Mouse (Mus musculus): Measurements from ENCODE around the gene Ces2f.
"Not testable (repeated sequence)": the region's sequence is repeated elsewhere in the genome, so short reads cannot be mapped to it uniquely, and the experiment has no call there.

Ces2f gene

GRCm38 (mm10) chr8:104947056-104947455 lies at the start of gene Ces2f:
TSS of gene Ces2f (plus strand) at chr8:104947356.
- no peak for DNase-seq

GRCm38 (mm10) chr8:104901746-104902145 lies 45.4 kb upstream of the Ces2f start:
- no peak for DNase-seq

GRCm38 (mm10) chr8:104907111-104907510 lies 40.0 kb upstream of the Ces2f start:
- DNase-seq: no peak

GRCm38 (mm10) chr8:104909021-104909420 lies 38.1 kb upstream of the Ces2f start:
- peak; percentile 55 for DNase-seq

GRCm38 (mm10) chr8:104909651-104910050 lies 37.5 kb upstream of the Ces2f start:
- not testable (repeated sequence) for DNase-seq

GRCm38 (mm10) chr8:104925972-104926596 lies 21.1 kb upstream of the Ces2f start, which contains the start of gene Ces2e:
TSS of gene Ces2e (plus strand) at chr8:104926260.
- peak; percentile 34 for DNase-seq

GRCm38 (mm10) chr8:104927301-104927700 lies 19.9 kb upstream of the Ces2f start:
- DNase-seq: no peak

GRCm38 (mm10) chr8:104944665-104945064 lies 2.5 kb upstream of the Ces2f start:
- DNase-seq: no peak

GRCm38 (mm10) chr8:104949031-104949430 lies 1.9 kb downstream of the Ces2f start:
- DNase-seq: no peak

- DNase-seq: peak; percentile 45
These were observed 14.4 kb downstream of the Ces2f start, which contains the start of gene Ces2g for GRCm38 (mm10) chr8:104961537-104961961. TSS of gene Ces2g (plus strand) at chr8:104961718.

- no peak for DNase-seq
These were observed 15.2 kb downstream of the Ces2f start for GRCm38 (mm10) chr8:104962229-104962901.

- DNase-seq: no peak
These were observed 16.3 kb downstream of the Ces2f start for GRCm38 (mm10) chr8:104963375-104963894.

- DNase-seq: peak; percentile 25
These were observed 37.0 kb downstream of the Ces2f start for GRCm38 (mm10) chr8:104984126-104984525.

- peak; percentile 75 for DNase-seq
These were observed 37.8 kb downstream of the Ces2f start for GRCm38 (mm10) chr8:104984942-104985341.

GRCm38 (mm10) chr8:104998191-104998590 lies 51.0 kb downstream of the Ces2f start:
- peak; percentile 49 for DNase-seq

- no peak for DNase-seq
These were observed 52.0 kb downstream of the Ces2f start for GRCm38 (mm10) chr8:104999183-104999582.

GRCm38 (mm10) chr8:105000586-105000985 lies 53.4 kb downstream of the Ces2f start, which contains the start of gene Ces2h:
TSS of gene Ces2h (plus strand) at chr8:105000853.
- DNase-seq: peak; percentile 76

Measured in kidney, adult 18-20 months (tissue).